Mouse (Mus musculus) CH12.LX (cell line): ENCODE measurements at regions not wholly inside any gene's neighbourhood (a gene's known extent, or its start where the extent isn't known, plus 50 kb on each side); places are given as distances from the start of the nearest gene placed in this dataset.

Experiments used
- CHD2 ChIP-seq: IDR thresholded peaks from 2 replicates; pipeline ENCODE4 v1.6.1; 2011; ENCODE audit warnings: low read length, improper control_type of control experiment
- CTCF ChIP-seq, 2 experiments: IDR thresholded peaks in 1 of 2; conservative IDR thresholded peaks in 1 of 2; 2 replicates each; pipeline ENCODE4 v1.5.1; 2011 to 2012; ENCODE audit warnings: low read depth in 2 of 2, low read length in 2 of 2, improper control_type of control experiment in 1 of 2, inconsistent platforms in 1 of 2, mild to moderate bottlenecking in 1 of 2, moderate library complexity in 1 of 2
- GABPA ChIP-seq: IDR thresholded peaks from 2 replicates; pipeline ENCODE4 v1.6.1; 2012; ENCODE audit warnings: low read depth, low read length, improper control_type of control experiment, inconsistent platforms; ENCODE audit not compliant: insufficient replicate concordance
- HCFC1 ChIP-seq: IDR thresholded peaks from 2 replicates; pipeline ENCODE4 v1.6.1; 2012; ENCODE audit warnings: low read depth, mild to moderate bottlenecking, inconsistent platforms, low read length, improper control_type of control experiment
- JUND ChIP-seq: conservative IDR thresholded peaks from 2 replicates; pipeline ENCODE4 v1.6.1; 2011; ENCODE audit warnings: low read depth, low read length, improper control_type of control experiment
- MEF2A ChIP-seq: IDR thresholded peaks from 2 replicates; pipeline ENCODE4 v1.6.1; 2014; ENCODE audit warnings: low read depth, mild to moderate bottlenecking, inconsistent platforms, low read length, improper control_type of control experiment, borderline replicate concordance
- MYC ChIP-seq: IDR thresholded peaks from 2 replicates; pipeline ENCODE4 v1.6.1; 2011; ENCODE audit warnings: low read depth, mild to moderate bottlenecking, improper control_type of control experiment, low read length
- POLR2A ChIP-seq: IDR thresholded peaks from 2 replicates; pipeline ENCODE4 v1.6.1; 2011; ENCODE audit warnings: low read depth, mild to moderate bottlenecking, improper control_type of control experiment, low read length
- ZMIZ1 ChIP-seq: IDR thresholded peaks from 2 replicates; pipeline ENCODE4 v1.6.1; 2012; ENCODE audit warnings: low read depth, mild to moderate bottlenecking, inconsistent platforms, low read length, improper control_type of control experiment

- no peak for TF ChIP-seq POLR2A
- TF ChIP-seq CHD2: no peak
- TF ChIP-seq CTCF (conservative IDR thresholded peaks at IDR 0.05 in 1 of 2, IDR thresholded peaks at IDR 0.05 in 1 of 2; ENCODE audit: low read depth in 2 of 2, low read length in 2 of 2): peak; percentile 30 to 71; a peak in 3 of 4 replicates
- TF ChIP-seq GABPA: no peak
- no peak for TF ChIP-seq JUND
- no peak for TF ChIP-seq HCFC1
- TF ChIP-seq ZMIZ1: no peak
- TF ChIP-seq MYC: no peak
- no peak for TF ChIP-seq MEF2A
These were observed 181.3 kb upstream of the Nckap5 start for GRCm38 (mm10) chr1:127011901-127012300.
